Mouse (Mus musculus) MEL-GATA-1-ER (cell line): Measurements from ENCODE around the gene Psmd14.

ENCODE experiments used
- DNase-seq: peaks from one replicate; pipeline ENCODE4 v3.0.0-alpha.2; 2012; ENCODE audit warnings: low read depth; ENCODE audit errors: extremely low read depth

Psmd14 gene

GRCm38 (mm10) chr2:61811507-61812421, 100.3 kb downstream of the Psmd14 start:
- DNase-seq: no peak

- no peak for DNase-seq
Measured at GRCm38 (mm10) chr2:61812536-61812935, 101.0 kb downstream of the Psmd14 start.

GRCm38 (mm10) chr2:61813106-61813505, 101.6 kb downstream of the Psmd14 start:
- no peak for DNase-seq

- no peak for DNase-seq
Measured at GRCm38 (mm10) chr2:61813521-61813920, 102.0 kb downstream of the Psmd14 start.

- no peak for DNase-seq
Measured at GRCm38 (mm10) chr2:61814548-61815473, 103.3 kb downstream of the Psmd14 start.

GRCm38 (mm10) chr2:61815583-61816313, 104.3 kb downstream of the Psmd14 start:
- DNase-seq: no peak

- DNase-seq: no peak
Measured at GRCm38 (mm10) chr2:61818197-61818596, 106.7 kb downstream of the Psmd14 start.

- DNase-seq: peak; percentile 17
Measured at GRCm38 (mm10) chr2:61820203-61820602, 108.7 kb downstream of the Psmd14 start.

GRCm38 (mm10) chr2:61823426-61824140, 112.1 kb downstream of the Psmd14 start:
- DNase-seq: no peak

- DNase-seq: no peak
Measured at GRCm38 (mm10) chr2:61837243-61837806, 125.8 kb downstream of the Psmd14 start.
